Mouse (Mus musculus) cerebellum, adult 2 months (tissue): Measurements from ENCODE around the gene Grpel1. TPM values are rescaled to one million over a fixed set of nuclear protein-coding genes. Genes with fewer than 3 reads are reported as not detected.

Experiments used
- DNase-seq, 2 experiments: peaks; one replicate each; pipeline ENCODE4 v3.0.0; 2021
- H3K27ac ChIP-seq: fragments of 200-500 bp; 2 replicates; pipeline ENCODE4 v1.5.1; 2012; ENCODE audit warnings: low read length, control low read depth, inconsistent platforms; ENCODE audit not compliant: insufficient read depth
- H3K27me3 ChIP-seq: fragments of 200-500 bp; 2 replicates; pipeline ENCODE4 v1.6.1; 2012; ENCODE audit warnings: inconsistent platforms, mild to moderate bottlenecking, low read length, moderate library complexity; ENCODE audit not compliant: control insufficient read depth, insufficient read depth
- H3K4me1 ChIP-seq: fragments of 200-500 bp; 2 replicates; pipeline ENCODE4 v1.6.1; 2011; ENCODE audit warnings: low read length; ENCODE audit not compliant: control insufficient read depth, insufficient read depth
- H3K4me3 ChIP-seq: fragments of 200-500 bp; replicated peaks from 2 replicates; pipeline ENCODE3; 2011; ENCODE audit warnings: mild to moderate bottlenecking, low read depth, low read length, control low read depth; ENCODE audit not compliant: insufficient read depth
- CTCF ChIP-seq: fragments of 200-500 bp; IDR thresholded peaks from 2 replicates; pipeline ENCODE4 v1.5.1; 2011; ENCODE audit warnings: low read depth, mild to moderate bottlenecking, control low read depth, low read length, moderate library complexity, borderline replicate concordance; ENCODE audit not compliant: insufficient read depth
- POLR2A ChIP-seq: fragments of 200-500 bp; IDR thresholded peaks from 2 replicates; pipeline ENCODE4 v1.6.1; 2011; ENCODE audit warnings: low read length, control low read depth, borderline replicate concordance; ENCODE audit not compliant: insufficient read depth
- WGBS: fragments of 180-500 bp; shearing (Covaris S2); methylation state at CpG from one replicate; pipeline ENCODE4 v1.1.7; 2018; 5-methylcytosine and 5-hydroxymethylcytosine counted together
- polyA plus RNA-seq: library from polyadenylated mRNA; depleted of rRNA; stranded (reverse); fragments of >200 nt; gene quantifications from 2 replicates; pipeline ENCODE4 v1.2.3, GENCODE M21; 2012

Grpel1 gene
- polyA plus RNA-seq, 1 experiment, result 27.3 TPM

DNA sequence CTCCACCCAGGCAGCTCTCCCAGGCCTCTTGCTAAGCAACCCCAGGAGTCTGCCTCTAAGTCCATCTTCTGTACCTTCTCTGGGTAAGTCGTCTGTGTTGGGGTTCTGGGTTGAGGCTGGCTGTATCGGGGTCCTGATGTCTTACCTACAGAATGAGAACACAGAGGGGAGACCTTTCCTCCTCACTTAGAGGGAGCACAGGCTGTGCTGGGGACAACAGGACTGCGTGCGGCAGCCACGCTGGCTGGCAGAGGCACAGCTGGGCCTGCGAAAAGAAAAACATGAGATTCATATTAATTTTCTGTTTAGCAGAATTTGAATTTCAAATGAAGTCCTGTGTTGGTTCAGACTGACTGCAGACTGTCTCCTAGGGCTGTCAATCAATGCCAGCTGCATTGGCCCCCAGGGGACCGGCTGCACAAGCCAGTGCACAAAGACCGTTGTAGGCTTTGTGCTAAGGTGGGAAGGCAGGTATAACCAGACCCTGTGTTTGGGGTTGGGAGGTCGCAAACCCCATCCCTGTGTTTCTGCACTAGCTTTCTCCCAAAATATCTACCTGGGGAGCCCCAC is 30.3 kb upstream of the Grpel1 start:
- no peak for DNase-seq
- Histone ChIP-seq H3K27me3 (no peaks in the 10 kb centered on the region), H3K4me3 (no peak overlapping the region), H3K4me1 (no peaks in the 10 kb centered on the region), H3K27ac (no peak overlapping the region)
- no peak for TF ChIP-seq POLR2A
- TF ChIP-seq CTCF, result no peak
- WGBS, result 64% methylated on average over 9 of the region's 9 CpGs

DNA sequence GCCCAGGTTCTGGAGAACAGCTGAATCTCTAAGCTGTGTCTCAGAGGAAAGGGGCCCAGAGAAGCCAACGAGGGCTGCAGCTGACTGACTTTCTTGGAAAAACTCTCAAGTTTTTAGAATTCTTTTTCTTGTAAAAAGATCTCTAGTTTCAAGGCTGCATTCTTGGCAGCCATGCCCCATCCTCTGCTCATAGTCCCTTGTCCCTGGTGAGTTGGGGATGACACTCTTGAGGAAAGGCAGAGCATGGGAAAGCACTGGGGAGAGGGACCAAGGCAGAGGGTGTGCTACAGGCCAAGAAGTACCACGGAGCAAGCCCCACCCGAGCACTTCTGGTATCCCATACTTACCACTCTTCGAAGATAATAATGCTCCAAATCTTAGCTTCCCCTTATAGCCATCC is 27.9 kb upstream of the Grpel1 start:
- DNase-seq, result no peak
- WGBS, result 85% methylated on average over 4 of the region's 4 CpGs
- Histone ChIP-seq H3K4me1 (no peaks in the 10 kb centered on the region), H3K4me3 (no peak overlapping the region), H3K27ac (no peak overlapping the region), H3K27me3 (no peaks in the 10 kb centered on the region)
- TF ChIP-seq CTCF, result no peak
- TF ChIP-seq POLR2A, result no peak

GRCm38 (mm10) chr5:36440741-36441140 is 24.1 kb upstream of the Grpel1 start:
- H3K4me1 ChIP-seq, result peaks cover 12% of the 10 kb centered on the region
- DNase-seq, result no peak
- WGBS, result 35% methylated on average over 3 of the region's 3 CpGs
- no peaks in the 10 kb centered on the region for H3K27me3 ChIP-seq
- H3K27ac ChIP-seq, result no peak overlapping the region
- no peak overlapping the region for H3K4me3 ChIP-seq
- TF ChIP-seq CTCF (no peak), POLR2A (no peak)

GRCm38 (mm10) chr5:36444611-36445010 is 20.2 kb upstream of the Grpel1 start:
- no peaks in the 10 kb centered on the region for H3K27me3 ChIP-seq
- no peak overlapping the region for H3K27ac ChIP-seq
- peaks cover 12% of the 10 kb centered on the region for H3K4me1 ChIP-seq
- H3K4me3 ChIP-seq, result no peak overlapping the region
- TF ChIP-seq CTCF (no peak), POLR2A (no peak)
- WGBS, result 12% methylated on average over 4 of the region's 4 CpGs
- peak in 1 of 2 experiments; percentile 19 for DNase-seq

DNA sequence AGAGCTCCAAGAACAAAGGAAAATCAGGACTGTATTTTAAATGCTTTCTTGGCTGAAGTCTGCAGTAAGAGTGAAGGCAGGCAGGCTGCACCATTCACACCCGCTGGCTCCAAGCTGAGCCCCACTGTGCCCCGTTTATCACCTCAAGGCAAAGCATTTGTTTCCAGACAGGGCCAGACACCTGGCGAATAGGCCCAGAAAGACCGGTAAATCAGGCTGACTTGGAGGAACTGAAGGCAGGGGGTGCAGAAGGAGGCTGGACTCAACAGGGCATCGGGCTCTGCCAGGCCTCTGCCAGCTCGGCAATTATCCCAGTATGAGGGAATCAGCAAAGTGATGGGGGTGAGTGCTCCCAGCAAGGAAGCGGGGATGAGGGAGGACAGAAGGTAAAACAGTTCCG is 19.8 kb upstream of the Grpel1 start:
- 5% methylated on average over 8 of the region's 8 CpGs for WGBS
- no peak overlapping the region for H3K4me3 ChIP-seq
- no peak for TF ChIP-seq POLR2A
- no peak for TF ChIP-seq CTCF
- peaks cover 12% of the 10 kb centered on the region for H3K4me1 ChIP-seq
- peak; percentile 69 to 78 for DNase-seq
- H3K27me3 ChIP-seq, result no peaks in the 10 kb centered on the region
- H3K27ac ChIP-seq, result no peak overlapping the region

GRCm38 (mm10) chr5:36446166-36446890 is 18.5 kb upstream of the Grpel1 start:
- H3K27me3 ChIP-seq, result no peaks in the 10 kb centered on the region
- no peak for DNase-seq
- peaks cover 12% of the 10 kb centered on the region for H3K4me1 ChIP-seq
- H3K27ac ChIP-seq, result no peak overlapping the region
- no peak for TF ChIP-seq POLR2A
- TF ChIP-seq CTCF, result no peak
- H3K4me3 ChIP-seq, result no peak overlapping the region
- WGBS, result 51% methylated on average over 9 of the region's 9 CpGs

DNA sequence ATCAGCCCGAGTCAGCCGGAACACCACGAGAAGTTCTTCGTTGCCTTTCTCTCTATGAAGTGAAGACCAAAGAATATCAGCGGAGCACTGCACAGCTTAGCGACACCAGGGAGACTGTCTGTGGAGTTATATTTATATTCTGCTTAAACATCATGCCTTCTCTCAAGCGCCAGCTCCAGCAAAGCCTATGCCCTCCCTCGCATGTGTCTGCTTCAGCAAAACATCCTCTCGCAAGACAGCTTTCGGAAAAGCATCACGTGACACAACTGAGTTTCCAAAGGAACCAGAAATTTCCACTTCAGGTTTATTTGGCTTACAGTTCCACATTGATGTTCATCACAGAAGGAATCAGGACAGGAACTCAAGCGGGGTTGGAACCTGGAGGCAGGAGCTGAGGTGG is 16.9 kb upstream of the Grpel1 start:
- H3K27ac ChIP-seq, result no peak overlapping the region
- no peak for DNase-seq
- no peaks in the 10 kb centered on the region for H3K27me3 ChIP-seq
- H3K4me3 ChIP-seq, result no peak overlapping the region
- peaks cover 12% of the 10 kb centered on the region for H3K4me1 ChIP-seq
- TF ChIP-seq POLR2A (no peak), CTCF (no peak)
- 93% methylated on average over 12 of the region's 12 CpGs for WGBS

- no peak overlapping the region for H3K27ac ChIP-seq
- H3K4me1 ChIP-seq, result peaks cover 5% of the 10 kb centered on the region
- H3K27me3 ChIP-seq, result no peaks in the 10 kb centered on the region
- TF ChIP-seq CTCF (no peak), POLR2A (no peak)
- 89% methylated on average over 6 of the region's 6 CpGs for WGBS
- no peak for DNase-seq
- H3K4me3 ChIP-seq, result no peak overlapping the region
Measured at GRCm38 (mm10) chr5:36449710-36450358, 15.0 kb upstream of the Grpel1 start.

GRCm38 (mm10) chr5:36451119-36451518 is 13.7 kb upstream of the Grpel1 start:
- no peak for DNase-seq
- Histone ChIP-seq H3K27ac (no peak overlapping the region), H3K4me3 (no peak overlapping the region), H3K4me1 (no peaks in the 10 kb centered on the region), H3K27me3 (no peaks in the 10 kb centered on the region; the same call in 1 of the 2 replicates)
- TF ChIP-seq POLR2A (no peak), CTCF (no peak)
- 23% methylated on average over 10 of the region's 10 CpGs for WGBS
